In genomic region chr11:19254183-19254582, GRCm38 (mm10) we compare ENCODE assay signal across 22 mouse cellular contexts.
DNase-seq lines count a peak whose midpoint lies in the region; ATAC-seq and TF ChIP-seq lines count a peak whose summit lies in the region.
"Had no signal": no experiment of that assay in that cellular context is flagged by ENCODE, and none has a peak within 500 bp of the region (broad histone marks: within the 10 kb centered on the region; RNA-seq: fewer than 3 reads in every experiment).

No protein-coding gene starts in this region.

- no peak for TF ChIP-seq CTCF in intestine, postnatal 0 days (IDR thresholded peaks at IDR 0.05; ENCODE audit: low read depth)
- TF ChIP-seq CTCF in gastrocnemius, adult 2 months (IDR thresholded peaks at IDR 0.05) = no peak

- 49% methylated on average over 4 of the region's 4 CpGs for WGBS in intestine, embryonic 15.5 days
- 30% methylated on average over 4 of the region's 4 CpGs for WGBS in intestine, postnatal 0 days

- peak; percentile 46 for DNase-seq in embryo, embryonic 10.5 days (ENCODE audit: low spot score)
- DNase-seq in embryo, embryonic 9.5 days (ENCODE audit: extremely low spot score) = peak; percentile 20
- no peak for DNase-seq in gastrocnemius, adult 2 months
- no peak for DNase-seq in frontal cortex, postnatal 25 days (ENCODE audit: low spot score in 2 of 2)
- DNase-seq: adrenal gland, adult 2 months; adrenal gland, postnatal 10 days; adrenal gland, postnatal 25 days; cerebellum, adult 11 months; cerebellum, adult 18-20 months; cerebellum, adult 8-10 months; cerebellum, adult 9-11 months; cerebellum, postnatal 14 days; cerebellum, postnatal 36 days had no signal

- no peak overlapping the region for H3K4me3 ChIP-seq in intestine, embryonic 15.5 days (replicated peaks)
- no peak overlapping the region for H3K4me3 ChIP-seq in intestine, postnatal 0 days (ENCODE audit: low read depth, low read length)
- H3K4me3 ChIP-seq in gastrocnemius, adult 2 months = no peak overlapping the region
- H3K4me3 ChIP-seq: embryonic facial prominence, embryonic 13.5 days; embryonic facial prominence, embryonic 15.5 days; erythroblast, embryonic 14.5 days; forebrain, embryonic 10.5 days; forebrain, embryonic 12.5 days had no signal

- H3K9ac ChIP-seq in intestine, embryonic 15.5 days = no peak overlapping the region
- no peak overlapping the region for H3K9ac ChIP-seq in intestine, postnatal 0 days (ENCODE audit: low read depth, low read length)
- H3K9ac ChIP-seq: embryonic facial prominence, embryonic 13.5 days; embryonic facial prominence, embryonic 15.5 days; forebrain, embryonic 12.5 days had no signal

- H3K27me3 ChIP-seq in intestine, embryonic 15.5 days (replicated peaks) = no peaks in the 10 kb centered on the region
- H3K27me3 ChIP-seq in intestine, postnatal 0 days (replicated peaks; ENCODE audit: control insufficient read depth, insufficient read depth, low read length) = no peaks in the 10 kb centered on the region
- H3K27me3 ChIP-seq: embryonic facial prominence, embryonic 13.5 days; embryonic facial prominence, embryonic 15.5 days; forebrain, embryonic 12.5 days had no signal

- no peaks in the 10 kb centered on the region for H3K36me3 ChIP-seq in intestine, embryonic 15.5 days
- H3K36me3 ChIP-seq in intestine, postnatal 0 days (ENCODE audit: control insufficient read depth, insufficient read depth) = no peaks in the 10 kb centered on the region
- H3K36me3 ChIP-seq: embryonic facial prominence, embryonic 13.5 days; embryonic facial prominence, embryonic 15.5 days; forebrain, embryonic 10.5 days; forebrain, embryonic 12.5 days had no signal

- intact Hi-C loops in gastrocnemius, adult 2 months (cut with DNase I) = no loop called here

- H3K27ac ChIP-seq in intestine, embryonic 15.5 days = no peak overlapping the region
- H3K27ac ChIP-seq in intestine, postnatal 0 days (ENCODE audit: low read depth, low read length) = no peak overlapping the region
- H3K27ac ChIP-seq in gastrocnemius, adult 2 months = no peak overlapping the region
- H3K27ac ChIP-seq: embryonic facial prominence, embryonic 13.5 days; embryonic facial prominence, embryonic 15.5 days; forebrain, embryonic 10.5 days; forebrain, embryonic 12.5 days had no signal

- H3K4me1 ChIP-seq in intestine, embryonic 15.5 days (replicated peaks) = no peaks in the 10 kb centered on the region
- H3K4me1 ChIP-seq in intestine, postnatal 0 days (replicated peaks; ENCODE audit: control insufficient read depth, insufficient read depth, low read length) = no peaks in the 10 kb centered on the region
- H3K4me1 ChIP-seq: embryonic facial prominence, embryonic 15.5 days; forebrain, embryonic 12.5 days had no signal

- no peak overlapping the region for H3K4me2 ChIP-seq in intestine, embryonic 15.5 days (replicated peaks)
- H3K4me2 ChIP-seq in intestine, postnatal 0 days (replicated peaks; ENCODE audit: low read depth) = no peak overlapping the region
- H3K4me2 ChIP-seq: embryonic facial prominence, embryonic 13.5 days; embryonic facial prominence, embryonic 15.5 days; forebrain, embryonic 12.5 days had no signal

- no peaks in the 10 kb centered on the region for H3K9me3 ChIP-seq in intestine, embryonic 15.5 days
- no peaks in the 10 kb centered on the region for H3K9me3 ChIP-seq in intestine, postnatal 0 days (ENCODE audit: control insufficient read depth)
- H3K9me3 ChIP-seq: embryonic facial prominence, embryonic 13.5 days; embryonic facial prominence, embryonic 15.5 days; forebrain, embryonic 10.5 days; forebrain, embryonic 12.5 days had no signal

- peak; percentile 59; the same call in 1 of the 2 replicates for ATAC-seq in intestine, embryonic 15.5 days
- no peak for ATAC-seq in intestine, postnatal 0 days
- ATAC-seq: forebrain, embryonic 14.5 days; forebrain, embryonic 16.5 days had no signal

Comparison
In these comparisons a context has a peak if more than half of its experiments do, and no peak if none do; other contexts are left out.
1. DNase-seq: peak in embryo, embryonic 10.5 days (single experiment) and embryo, embryonic 9.5 days (single experiment); none in gastrocnemius, adult 2 months (single experiment) and frontal cortex, postnatal 25 days (0 of 2).